10 mouse cellular contexts compared by ENCODE assay signal in the genomic region with DNA sequence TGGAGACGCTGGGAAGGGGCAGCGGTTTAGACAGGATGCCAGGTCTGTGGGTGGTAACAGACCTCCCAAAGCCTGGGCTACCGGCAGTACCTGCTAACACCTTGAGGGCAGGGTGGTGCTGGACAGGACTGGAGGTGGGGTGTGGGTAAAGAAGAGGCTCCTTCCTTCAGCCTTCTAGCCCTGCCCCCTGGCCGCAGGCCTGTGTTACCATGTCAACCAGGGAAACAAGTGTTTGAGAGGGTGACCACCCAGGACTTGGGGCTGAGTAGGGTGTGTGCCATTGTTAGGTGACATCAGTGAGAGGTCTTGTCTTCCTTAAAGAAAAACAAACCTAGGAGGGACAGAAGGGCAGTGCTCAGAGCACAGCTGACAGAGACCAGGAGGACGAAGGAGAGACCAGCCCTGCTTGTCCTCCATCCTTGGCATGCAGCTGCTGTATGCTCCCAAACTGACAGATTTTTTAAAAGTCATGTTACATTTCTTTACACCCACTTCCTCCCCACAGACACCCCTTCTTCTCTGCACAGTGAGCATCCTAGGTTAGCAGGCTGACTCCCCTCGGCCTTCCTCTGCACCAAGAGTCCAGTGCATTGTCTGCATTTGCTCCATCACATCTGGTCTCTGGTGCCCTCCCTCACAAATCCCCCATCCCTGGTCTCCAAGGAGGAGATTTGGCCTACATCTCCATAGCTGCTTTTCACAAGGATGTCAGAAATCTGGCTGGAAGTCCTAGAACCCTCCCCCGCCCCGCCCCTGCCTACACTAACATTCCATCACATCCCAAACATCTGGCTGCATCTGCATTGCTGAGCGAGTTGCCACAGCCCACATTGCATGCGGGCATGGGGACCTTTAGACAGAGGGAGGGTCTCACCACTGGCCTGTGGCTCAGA.
DNase-seq lines count a peak whose midpoint lies in the region; ATAC-seq and TF ChIP-seq lines count a peak whose summit lies in the region.
"Had no signal": no experiment of that assay in that cellular context is flagged by ENCODE, and none has a peak within 500 bp of the region (broad histone marks: within the 10 kb centered on the region; RNA-seq: fewer than 3 reads in every experiment).

No protein-coding gene starts in this region.

- WGBS in heart, adult 2 months = 63% methylated on average over 10 of the region's 10 CpGs
- 53% methylated on average over 10 of the region's 10 CpGs for WGBS in heart, embryonic 12.5 days
- 26% methylated on average over 10 of the region's 10 CpGs for WGBS in lung, embryonic 16.5 days
- 41% methylated on average over 10 of the region's 10 CpGs for WGBS in lung, adult 2 months
- WGBS in embryonic facial prominence, embryonic 12.5 days = 40% methylated on average over 10 of the region's 10 CpGs

- no peak for TF ChIP-seq CTCF in heart, adult 2 months (IDR thresholded peaks at IDR 0.05)
- TF ChIP-seq CTCF in lung, adult 2 months (IDR thresholded peaks at IDR 0.05; ENCODE audit: insufficient read depth, low read length) = no peak

- no peak overlapping the region for H3K27ac ChIP-seq in heart, adult 2 months
- H3K27ac ChIP-seq in heart, embryonic 12.5 days (ENCODE audit: poor library complexity, severe bottlenecking) = no peak overlapping the region
- H3K27ac ChIP-seq in lung, embryonic 16.5 days (ENCODE audit: low read length) = peak overlapping the region; percentile 37; the same call in 1 of the 2 replicates
- peak overlapping the region; percentile 30; the same call in 1 of the 2 replicates for H3K27ac ChIP-seq in embryonic facial prominence, embryonic 12.5 days

- H3K4me2 ChIP-seq in heart, embryonic 12.5 days = no peak overlapping the region
- H3K4me2 ChIP-seq in lung, embryonic 16.5 days (ENCODE audit: low read depth, low read length) = no peak overlapping the region
- H3K4me2 ChIP-seq in embryonic facial prominence, embryonic 12.5 days (replicated peaks) = no peak overlapping the region

- H3K36me3 ChIP-seq in heart, adult 2 months (ENCODE audit: control insufficient read depth, insufficient read depth, low read length) = no peaks in the 10 kb centered on the region
- H3K36me3 ChIP-seq in heart, embryonic 12.5 days = no peaks in the 10 kb centered on the region
- no peaks in the 10 kb centered on the region for H3K36me3 ChIP-seq in lung, embryonic 16.5 days (ENCODE audit: control insufficient read depth, insufficient read depth, low read length)
- no peaks in the 10 kb centered on the region for H3K36me3 ChIP-seq in embryonic facial prominence, embryonic 12.5 days

- intact Hi-C loops in heart, adult 2 months (cut with DNase I) = loop anchor here (1.0 to 2.0 kb wide), 2 partner anchors 30 to 57 kb away; no protein-coding TSS in a partner anchor

- H3K79me2 ChIP-seq in heart, adult 2 months (replicated peaks; ENCODE audit: control insufficient read depth, insufficient read depth, low read length) = no peaks in the 10 kb centered on the region

- peak; percentile 47 to 48 for DNase-seq in heart, adult 2 months
- no peak for DNase-seq in lung, adult 2 months
- peak; percentile 35 for DNase-seq in mesoderm, embryonic 11.5 days (ENCODE audit: low read depth, low spot score)
- no peak for DNase-seq in MN1 (ENCODE audit: low spot score)
- no peak for DNase-seq in adrenal gland, postnatal 4 days (ENCODE audit: low spot score in 2 of 2)
- DNase-seq: adrenal gland, adult 2 months; cerebellum, adult 11 months had no signal

- no peaks in the 10 kb centered on the region for H3K9me3 ChIP-seq in heart, embryonic 12.5 days (replicated peaks)
- H3K9me3 ChIP-seq in lung, embryonic 16.5 days (ENCODE audit: control insufficient read depth, low read length) = no peaks in the 10 kb centered on the region
- no peaks in the 10 kb centered on the region for H3K9me3 ChIP-seq in embryonic facial prominence, embryonic 12.5 days

- ATAC-seq in heart, embryonic 12.5 days (ENCODE audit: insufficient number of reproducible peaks, low FRiP score) = no peak
- ATAC-seq in lung, embryonic 16.5 days (ENCODE audit: low read depth) = peak; percentile 45
- peak; percentile 31; the same call in 1 of the 2 replicates for ATAC-seq in embryonic facial prominence, embryonic 12.5 days (ENCODE audit: insufficient number of reproducible peaks, insufficient read depth, low FRiP score, low TSS enrichment)

- no peak overlapping the region for H3K9ac ChIP-seq in heart, adult 2 months (ENCODE audit: low read depth, low read length)
- H3K9ac ChIP-seq in heart, embryonic 12.5 days = no peak overlapping the region
- H3K9ac ChIP-seq in lung, embryonic 16.5 days (ENCODE audit: low read length) = no peak overlapping the region
- H3K9ac ChIP-seq in embryonic facial prominence, embryonic 12.5 days = no peak overlapping the region

- TF ChIP-seq POLR2A in heart, adult 2 months (IDR thresholded peaks at IDR 0.05; ENCODE audit: insufficient read depth, low read depth, low read length) = no peak
- TF ChIP-seq POLR2A in lung, adult 2 months (IDR thresholded peaks at IDR 0.05; ENCODE audit: borderline replicate concordance, extremely low read depth, low read depth, low read length) = no peak

- peaks cover 1% of the 10 kb centered on the region for H3K4me1 ChIP-seq in heart, adult 2 months (ENCODE audit: control insufficient read depth, insufficient read depth, low read length)
- H3K4me1 ChIP-seq in heart, embryonic 12.5 days (replicated peaks) = peaks cover 16% of the 10 kb centered on the region
- peaks cover 25% of the 10 kb centered on the region for H3K4me1 ChIP-seq in lung, embryonic 16.5 days (replicated peaks; ENCODE audit: control insufficient read depth, insufficient read depth, low read length)
- peaks cover 6% of the 10 kb centered on the region for H3K4me1 ChIP-seq in lung, adult 2 months (ENCODE audit: control insufficient read depth, insufficient read depth, low read length)
- H3K4me1 ChIP-seq in embryonic facial prominence, embryonic 12.5 days = peaks cover 17% of the 10 kb centered on the region

- no peak overlapping the region for H3K4me3 ChIP-seq in heart, adult 2 months
- H3K4me3 ChIP-seq in heart, embryonic 12.5 days = no peak overlapping the region
- H3K4me3 ChIP-seq in lung, embryonic 16.5 days (ENCODE audit: low read length) = no peak overlapping the region
- H3K4me3 ChIP-seq in lung, adult 2 months (replicated peaks; ENCODE audit: extremely low read depth, low read depth, low read length) = no peak overlapping the region
- no peak overlapping the region for H3K4me3 ChIP-seq in embryonic facial prominence, embryonic 12.5 days

- TF ChIP-seq EP300 in heart, adult 2 months (IDR thresholded peaks at IDR 0.05; ENCODE audit: insufficient read depth, low read depth, low read length) = no peak

- H3K27me3 ChIP-seq in heart, adult 2 months (ENCODE audit: control insufficient read depth, insufficient read depth, low read length) = no peaks in the 10 kb centered on the region
- H3K27me3 ChIP-seq in heart, embryonic 12.5 days (replicated peaks) = no peaks in the 10 kb centered on the region
- H3K27me3 ChIP-seq in lung, embryonic 16.5 days (ENCODE audit: control insufficient read depth, insufficient read depth, low read depth, low read length) = no peaks in the 10 kb centered on the region
- H3K27me3 ChIP-seq in embryonic facial prominence, embryonic 12.5 days = no peaks in the 10 kb centered on the region

Comparison
In these comparisons a context has a peak if more than half of its experiments do, and no peak if none do; other contexts are left out.
1. DNase-seq: peak in heart, adult 2 months (2 of 2) and mesoderm, embryonic 11.5 days (single experiment); none in lung, adult 2 months (single experiment), MN1 (single experiment) and adrenal gland, postnatal 4 days (0 of 2).
2. H3K27ac ChIP-seq: peak in lung, embryonic 16.5 days (single experiment) and embryonic facial prominence, embryonic 12.5 days (single experiment); none in heart, adult 2 months (single experiment) and heart, embryonic 12.5 days (single experiment).